Mouse (Mus musculus) brain, adult 10 weeks (tissue): Measurements from ENCODE around the gene Olfr954. TPM values are rescaled to one million over a fixed set of nuclear protein-coding genes. Genes with fewer than 3 reads are reported as not detected.

Source experiments
- polyA plus RNA-seq: library from polyadenylated mRNA; stranded (reverse); fragments of 350-450 nt; fragmentation: Illumina TruSeq; extraction: RNeasy Lipid Tissue Mini Kit (QIAGEN cat#74804); gene quantifications from one replicate; pipeline ENCODE4 v1.2.3, GENCODE M21; 2015; ENCODE audit warnings: low read depth, low replicate concordance

Gene Olfr954
- not detected for polyA plus RNA-seq

GRCm38 (mm10) chr9:39456401-39456800 lies at the start of gene Olfr954:
Gene Olfr954, plus strand, starts transcription at chr9:39456701.

GRCm38 (mm10) chr9:39427048-39427447 lies 29.5 kb upstream of the Olfr954 start, which contains the start of gene Olfr952:
Gene Olfr952, minus strand, starts transcription at chr9:39427148.

GRCm38 (mm10) chr9:39471844-39472243 lies 15.3 kb downstream of the Olfr954 start, which contains the start of gene Olfr955:
Gene Olfr955, minus strand, starts transcription at chr9:39471944.

GRCm38 (mm10) chr9:39493895-39494294 lies 37.4 kb downstream of the Olfr954 start, which contains the start of gene Olfr44:
Gene Olfr44, minus strand, starts transcription at chr9:39493995.

Other genes starting within 250 kb of the Olfr954 start
- gene Olfr1537, start 206.7 kb upstream of the Olfr954 start, polyA plus RNA-seq = not detected
- gene Olfr945, start 179.9 kb upstream of the Olfr954 start, polyA plus RNA-seq = not detected
- not detected for gene Olfr948, start 130.7 kb upstream of the Olfr954 start, polyA plus RNA-seq
- gene Olfr951, start 69.3 kb upstream of the Olfr954 start, polyA plus RNA-seq = not detected
- not detected for gene Olfr952, start 29.6 kb upstream of the Olfr954 start, polyA plus RNA-seq
- not detected for gene Olfr955, start 15.2 kb downstream of the Olfr954 start, polyA plus RNA-seq
- gene Olfr44, start 37.3 kb downstream of the Olfr954 start, polyA plus RNA-seq = not detected
- not detected for gene Olfr957, start 59.1 kb downstream of the Olfr954 start, polyA plus RNA-seq
- not detected for gene Olfr958, start 97.4 kb downstream of the Olfr954 start, polyA plus RNA-seq
- gene Olfr959, start 118.9 kb downstream of the Olfr954 start, polyA plus RNA-seq = not detected
- 10.0 TPM for gene AW551984, start 147.7 kb downstream of the Olfr954 start, polyA plus RNA-seq
- gene Olfr148, start 154.0 kb downstream of the Olfr954 start, polyA plus RNA-seq = not detected
- gene Olfr960, start 164.7 kb downstream of the Olfr954 start, polyA plus RNA-seq = not detected
- gene Olfr961, start 188.4 kb downstream of the Olfr954 start, polyA plus RNA-seq = not detected
- gene Olfr963, start 210.5 kb downstream of the Olfr954 start, polyA plus RNA-seq = not detected